Mouse (Mus musculus) layer of hippocampus, adult 11-12 months (tissue): ENCODE measurements at regions not wholly inside any gene's neighbourhood (a gene's known extent, or its start where the extent isn't known, plus 50 kb on each side); places are given as distances from the start of the nearest gene placed in this dataset.

ENCODE experiments used
- DNase-seq: peaks from one replicate; pipeline ENCODE4 v3.0.0; 2022; ENCODE audit warnings: low spot score

DNA sequence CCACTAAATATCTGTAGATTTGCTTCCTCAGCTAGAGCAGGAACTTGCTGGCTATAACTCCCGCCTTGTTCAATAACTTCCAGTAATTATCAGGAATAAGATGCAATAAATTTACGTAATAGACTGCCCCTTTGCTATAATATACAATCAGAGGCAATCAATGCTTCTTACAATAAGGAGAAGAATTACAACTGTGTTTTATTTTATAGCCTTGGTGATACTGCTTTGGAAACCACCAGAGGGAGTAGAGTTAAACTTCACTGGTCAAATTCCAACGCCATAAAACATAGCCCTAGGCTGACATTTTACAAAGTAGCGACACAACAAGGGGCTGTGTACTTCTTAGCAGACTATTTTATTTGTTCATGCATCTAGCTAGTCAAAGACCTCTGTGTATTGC, 95.7 kb downstream of the Tex13c1 start:
- DNase-seq = no peak

DNA sequence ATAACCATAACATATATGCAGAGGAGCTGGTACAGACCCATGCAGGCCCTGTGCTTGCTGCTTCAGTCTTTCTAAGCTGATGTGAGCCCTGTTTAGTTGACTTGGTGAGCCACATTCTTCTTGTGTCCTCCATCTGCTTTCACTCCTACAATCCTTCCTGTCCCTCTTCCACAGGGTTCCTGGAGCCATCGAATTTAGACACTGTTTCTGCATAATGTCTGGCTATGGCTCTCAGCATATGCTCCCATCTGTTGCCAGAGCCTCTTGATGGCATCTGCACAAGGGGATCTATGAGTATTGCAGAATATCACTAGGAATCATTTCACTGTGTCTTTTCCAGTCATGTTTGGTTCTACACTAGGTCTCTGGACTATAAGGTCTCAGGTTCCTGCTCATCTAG, 145.9 kb downstream of the Tex13c1 start:
- DNase-seq = peak; percentile 10

DNA sequence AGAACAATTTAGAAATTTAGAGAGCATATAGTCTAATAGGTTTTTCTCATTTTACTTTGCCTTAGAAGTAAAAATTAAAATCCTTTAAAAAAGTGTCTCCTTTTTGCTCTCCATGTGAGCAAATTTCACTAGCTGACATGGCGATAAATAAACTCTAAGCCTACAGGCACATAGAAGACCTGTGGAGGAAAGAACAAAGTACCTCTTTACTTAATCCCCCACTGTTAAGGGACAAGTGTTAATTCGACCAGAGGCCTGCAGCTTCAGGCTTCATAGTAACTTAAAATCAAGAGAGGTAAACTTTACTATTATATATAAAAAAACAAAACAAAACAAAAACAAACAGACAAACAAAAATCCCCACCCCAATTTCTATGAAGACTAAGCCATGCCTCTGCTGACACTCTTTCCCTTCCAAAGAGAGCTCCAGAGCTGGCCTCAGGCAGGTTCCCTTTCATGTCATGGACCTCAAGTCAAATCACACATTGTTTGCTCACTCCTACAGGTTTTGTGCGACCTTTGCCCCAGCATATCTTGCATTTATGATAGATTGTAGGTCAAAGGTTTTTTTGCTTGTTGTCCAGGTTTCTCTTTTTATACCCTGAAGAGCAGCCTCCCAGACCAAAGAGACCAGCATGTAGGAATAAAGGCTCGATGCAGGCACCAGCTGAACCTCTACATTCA, 149.0 kb downstream of the Tex13c1 start:
- no peak for DNase-seq
